Mouse (Mus musculus): ENCODE measurements at regions not wholly inside any gene's neighbourhood (a gene's known extent, or its start where the extent isn't known, plus 50 kb on each side); places are given as distances from the start of the nearest gene placed in this dataset.
A peak's percentile ranks its signal among the peaks of the same experiment; 100 is the strongest.

DNA sequence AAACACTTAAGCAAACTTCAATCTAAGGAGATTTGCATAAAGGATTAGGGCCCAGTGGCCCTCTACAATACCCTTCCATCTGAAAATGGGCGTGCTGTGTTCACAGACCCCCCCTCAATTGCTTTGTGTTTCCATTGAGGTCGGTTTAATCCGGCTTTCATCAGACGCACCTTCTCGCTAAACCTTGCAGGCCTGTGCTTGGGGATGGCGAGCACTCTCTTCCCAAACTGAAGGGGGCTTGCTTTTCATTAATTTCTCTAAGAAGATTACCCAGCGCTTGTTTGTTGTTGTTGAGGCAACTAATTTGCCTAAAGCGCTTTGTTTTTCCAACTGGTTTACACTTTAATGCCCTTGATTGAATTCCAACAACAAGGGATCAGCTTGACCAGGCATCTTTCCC is 268.8 kb upstream of the Irx3 start:
- DNase-seq (ENCODE audit: low spot score in 2 of 2) = no peak

DNA sequence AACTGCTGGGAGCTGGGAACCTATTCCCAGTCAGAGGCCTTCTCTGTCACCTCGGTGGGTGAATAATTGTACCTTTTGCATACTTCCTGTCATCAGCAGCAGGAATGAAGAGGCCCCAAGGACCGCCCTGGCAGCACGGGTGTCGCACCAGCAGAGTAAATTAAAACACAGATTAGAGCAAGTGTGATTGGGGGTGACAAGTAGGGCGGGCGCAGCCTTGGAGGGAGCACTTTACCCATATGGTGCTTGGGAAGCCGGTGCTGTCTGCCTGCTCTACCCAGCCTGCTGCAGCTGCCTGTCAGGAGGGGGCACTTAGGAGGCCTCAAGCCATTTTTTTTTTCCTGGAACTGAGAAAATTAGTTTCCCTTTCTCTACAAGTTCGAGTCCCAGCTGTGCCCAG is 264.6 kb upstream of the Irx3 start:
- no peak for DNase-seq (ENCODE audit: low spot score in 2 of 2)

DNA sequence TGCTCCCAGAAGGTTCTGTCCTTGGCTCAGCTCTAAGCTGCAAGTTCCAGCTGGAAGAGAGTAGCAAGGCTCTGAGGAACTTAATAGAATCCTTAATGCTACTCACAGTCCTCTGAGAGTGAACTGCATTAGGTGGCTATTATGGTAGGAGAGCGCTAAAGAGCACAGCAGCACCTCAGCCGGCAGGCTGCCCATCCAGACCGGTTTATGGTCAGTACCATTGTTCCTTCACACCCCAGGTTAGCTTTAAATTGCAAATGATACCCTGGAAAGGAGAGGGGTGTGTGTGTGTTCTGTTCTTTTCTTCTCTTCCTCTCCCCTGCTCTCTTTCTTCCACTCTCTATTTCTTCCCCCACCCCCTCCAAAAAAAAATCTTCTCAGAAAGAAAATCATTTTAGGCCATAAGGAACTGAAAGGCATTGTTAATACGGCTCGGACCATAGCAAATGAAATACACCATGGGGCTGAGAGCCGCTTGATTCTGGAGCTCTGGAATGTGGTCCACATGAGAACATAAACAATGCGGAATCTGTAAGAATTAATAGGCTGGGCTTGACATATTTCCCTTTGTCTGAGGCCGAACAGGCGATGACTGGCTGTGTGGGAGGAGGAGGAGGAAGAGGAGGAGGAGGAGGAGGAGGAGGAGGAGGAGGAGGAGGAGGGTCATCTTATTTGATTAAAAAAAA is 263.8 kb upstream of the Irx3 start:
- no peak for DNase-seq (ENCODE audit: low spot score in 2 of 2)

DNA sequence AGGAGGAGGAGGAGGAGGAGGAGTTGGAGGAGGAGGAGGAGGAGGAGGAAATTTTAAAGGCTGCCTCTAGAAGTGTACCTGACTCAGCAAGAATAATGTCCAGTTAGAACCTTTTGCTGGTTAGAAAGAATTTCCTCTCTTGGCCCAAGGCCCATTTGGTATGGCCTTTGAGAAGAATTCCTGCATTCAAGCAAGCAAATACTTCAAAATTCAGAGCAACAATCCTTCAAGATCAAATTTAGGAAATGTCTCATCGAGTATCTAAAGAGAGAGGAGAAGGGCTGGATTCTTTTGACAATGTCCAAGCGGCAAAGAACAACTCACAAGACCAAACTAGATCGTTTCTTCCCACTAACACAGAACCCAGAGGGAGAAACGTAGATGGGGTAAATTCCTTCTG is 263.1 kb upstream of the Irx3 start:
- DNase-seq (ENCODE audit: low spot score in 2 of 2) = no peak

DNA sequence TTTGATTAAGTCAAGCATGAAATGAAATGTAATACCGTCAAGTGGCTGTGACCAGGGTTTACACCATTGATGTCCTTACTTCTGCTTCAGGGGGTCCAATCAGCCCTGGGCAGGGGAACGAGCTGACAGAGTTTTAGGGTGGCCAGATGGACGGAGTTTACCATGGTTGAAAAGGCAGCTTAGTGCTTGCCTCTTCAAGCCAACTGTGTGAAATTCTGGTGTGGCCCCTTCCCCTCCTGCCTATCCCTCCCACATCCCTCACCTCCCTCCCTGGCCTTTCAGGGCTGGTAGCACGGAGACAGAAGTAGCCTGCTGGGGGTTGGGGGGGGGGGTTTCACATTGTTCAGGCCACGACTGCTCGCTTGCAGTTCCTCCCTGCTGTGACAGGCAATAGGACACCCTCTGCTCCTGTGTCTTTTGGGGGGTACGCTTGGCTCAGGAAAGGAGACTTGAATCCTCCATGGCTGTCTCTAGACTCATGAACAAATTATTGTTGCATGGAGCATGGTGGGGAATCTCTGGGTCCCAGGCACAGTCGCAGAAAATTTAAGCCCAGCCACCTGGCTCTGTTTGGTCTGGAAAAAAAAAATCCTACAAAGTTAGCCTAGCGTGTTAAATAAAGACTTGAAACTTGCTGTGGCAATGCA is 262.4 kb upstream of the Irx3 start:
- DNase-seq (ENCODE audit: low spot score in 2 of 2) = no peak

DNA sequence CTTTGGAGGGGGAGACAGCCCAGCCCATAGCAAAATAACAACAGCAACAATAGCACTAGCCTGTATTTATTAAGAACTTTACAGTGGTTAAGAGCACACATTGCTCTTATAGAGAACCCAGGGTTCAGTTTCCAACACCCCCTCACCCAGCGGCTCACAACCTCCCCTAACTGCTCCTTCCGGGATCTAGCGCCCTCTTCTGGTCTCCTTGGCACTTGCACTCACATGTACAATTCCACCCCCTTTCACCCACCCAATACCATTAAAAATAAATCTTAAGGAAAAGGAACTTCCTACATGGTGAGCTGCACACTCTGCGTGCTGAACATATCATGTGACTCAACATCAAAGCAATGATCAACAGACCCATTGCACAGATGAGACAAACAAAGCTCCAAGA is 261.5 kb upstream of the Irx3 start:
- peak in 1 of 2 experiments; percentile 16 for DNase-seq (ENCODE audit: low spot score in 2 of 2)

DNA sequence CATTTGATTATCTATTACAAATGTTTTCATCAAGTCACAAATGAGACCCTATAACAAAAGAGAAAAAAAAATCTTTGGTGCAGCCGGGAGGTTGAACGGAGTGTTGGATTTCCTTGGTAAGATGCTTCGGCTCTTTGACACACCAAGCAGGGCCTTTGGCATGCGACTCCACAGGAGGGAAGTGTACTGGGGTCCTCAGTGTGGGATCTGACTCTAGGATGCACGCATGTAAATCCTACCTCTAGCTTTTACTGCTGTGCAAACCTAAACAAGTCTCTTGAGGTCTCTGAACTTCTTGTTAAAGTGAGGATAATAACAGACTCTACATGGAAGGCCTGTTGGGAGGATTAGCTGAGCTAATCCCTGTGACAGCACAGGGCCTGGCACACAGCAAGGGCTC is 257.6 kb upstream of the Irx3 start:
- no peak for DNase-seq (ENCODE audit: low spot score in 2 of 2)

DNA sequence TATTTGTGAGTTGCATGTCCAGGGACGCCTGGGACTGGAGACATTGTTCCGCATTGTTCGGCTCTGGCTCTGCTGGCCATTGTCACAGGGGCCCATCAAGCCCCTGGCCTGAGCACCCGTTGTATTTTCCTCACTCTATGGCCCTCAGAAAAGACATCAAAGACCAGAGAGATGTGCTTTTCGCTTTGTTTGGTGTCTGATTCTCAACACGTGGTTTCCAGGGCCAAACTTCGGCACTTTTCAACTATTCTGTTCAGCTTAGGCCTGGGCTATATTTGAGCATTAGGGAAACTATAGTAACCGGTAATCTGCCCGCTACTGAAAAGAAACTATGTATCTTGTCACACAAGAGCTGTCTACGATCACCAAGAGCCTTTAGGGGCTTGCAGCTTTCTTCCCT is 257.1 kb upstream of the Irx3 start:
- no peak for DNase-seq (ENCODE audit: low spot score in 2 of 2)

DNA sequence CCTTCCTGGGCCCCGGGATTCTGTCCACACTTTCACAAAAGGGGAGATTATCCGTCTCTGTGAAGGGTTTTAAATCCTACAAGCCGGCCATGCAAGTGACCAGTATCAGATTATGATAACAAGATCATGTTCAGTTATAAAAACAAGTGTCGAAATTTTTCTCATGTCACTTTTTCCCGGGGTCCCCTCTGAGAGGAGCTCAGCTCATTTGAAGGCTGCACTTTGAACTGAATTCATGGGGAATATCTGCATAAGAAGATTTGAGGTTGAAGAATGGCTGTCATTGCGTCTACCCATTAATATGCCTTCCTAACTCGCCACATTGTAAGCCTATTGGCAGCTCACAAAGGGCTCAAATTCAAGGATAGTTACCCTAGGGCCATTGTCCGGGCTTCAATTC is 256.0 kb upstream of the Irx3 start:
- no peak for DNase-seq (ENCODE audit: low spot score in 2 of 2)

DNA sequence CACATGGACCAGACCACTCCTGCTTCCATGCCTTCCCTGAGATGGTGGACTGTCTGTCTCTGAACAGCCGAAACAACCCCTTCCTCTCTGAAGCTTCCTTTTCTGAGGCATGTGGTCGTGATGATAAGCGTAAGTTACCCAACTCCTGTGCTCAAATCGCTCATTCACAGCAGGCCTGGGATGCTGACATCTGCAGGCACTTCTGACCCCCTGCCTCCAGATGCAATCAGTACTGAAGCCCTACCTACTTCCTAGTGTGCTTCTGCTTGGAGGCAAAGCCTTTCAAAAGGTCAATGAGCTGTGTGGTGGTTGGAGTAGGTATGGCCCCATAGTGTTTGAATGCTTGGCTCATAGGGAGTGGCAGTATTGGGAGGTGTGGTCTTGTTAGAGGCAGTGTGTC is 253.7 kb upstream of the Irx3 start:
- DNase-seq (ENCODE audit: low spot score in 2 of 2) = no peak

DNA sequence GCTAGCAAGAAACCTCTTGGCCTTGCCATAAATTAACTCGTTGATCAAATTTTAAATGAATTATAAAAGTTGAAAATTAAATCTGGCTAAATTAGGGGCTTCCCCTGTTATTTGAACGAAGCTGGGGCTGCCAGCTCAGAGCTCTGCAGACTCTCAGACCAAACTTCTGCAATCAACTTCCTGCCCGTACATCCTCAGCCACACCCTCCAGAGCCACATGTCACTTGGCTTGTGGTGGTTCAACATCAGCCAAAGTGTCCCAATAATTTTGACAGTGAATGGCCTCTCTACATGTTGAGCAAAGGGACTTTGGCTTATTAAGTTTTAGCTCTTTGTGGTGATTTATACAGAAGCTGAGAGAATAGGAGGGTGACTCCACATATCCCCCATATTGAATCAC is 242.8 kb upstream of the Irx3 start:
- DNase-seq (ENCODE audit: low spot score in 2 of 2) = no peak

DNA sequence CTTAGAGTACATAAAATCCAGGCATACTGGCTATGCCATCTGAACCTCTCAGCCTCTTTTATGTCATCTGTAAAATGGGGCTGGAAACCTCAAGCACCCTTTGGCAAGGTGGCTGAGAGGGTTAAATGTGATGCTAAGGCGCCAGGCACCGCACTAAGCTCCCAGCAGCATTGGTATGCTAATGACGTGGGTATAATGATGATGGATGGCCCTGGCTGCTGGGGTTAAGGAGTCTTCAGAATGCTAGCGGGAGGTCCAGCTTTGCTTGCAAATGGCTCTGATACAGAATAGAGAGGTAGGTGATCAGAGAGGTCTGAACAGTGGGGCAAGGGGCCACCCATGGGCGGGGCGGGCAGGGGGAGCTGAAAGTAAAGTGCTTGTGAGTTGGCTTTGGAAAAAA is 241.1 kb upstream of the Irx3 start:
- DNase-seq (ENCODE audit: low spot score in 2 of 2) = no peak

DNA sequence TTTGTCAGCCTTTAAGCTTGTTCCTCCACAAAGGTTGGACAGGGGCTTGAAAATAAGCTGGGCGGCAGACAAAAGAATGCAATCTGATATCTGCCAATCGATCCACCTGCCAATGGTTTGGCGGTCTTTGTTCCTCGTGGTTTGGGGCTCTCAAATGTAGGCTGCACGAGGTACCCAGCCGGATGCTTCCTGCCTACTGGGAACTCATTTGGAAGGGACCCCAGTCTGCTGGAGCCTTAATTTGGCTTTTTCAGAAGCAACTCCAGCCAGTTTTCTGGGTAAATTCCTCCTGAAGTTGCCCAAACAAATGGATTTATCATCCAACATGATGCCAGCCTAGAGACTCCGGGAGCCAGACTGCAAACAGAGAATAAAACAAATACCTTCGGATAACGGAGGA is 228.1 kb upstream of the Irx3 start:
- DNase-seq (ENCODE audit: low spot score in 2 of 2) = no peak

DNA sequence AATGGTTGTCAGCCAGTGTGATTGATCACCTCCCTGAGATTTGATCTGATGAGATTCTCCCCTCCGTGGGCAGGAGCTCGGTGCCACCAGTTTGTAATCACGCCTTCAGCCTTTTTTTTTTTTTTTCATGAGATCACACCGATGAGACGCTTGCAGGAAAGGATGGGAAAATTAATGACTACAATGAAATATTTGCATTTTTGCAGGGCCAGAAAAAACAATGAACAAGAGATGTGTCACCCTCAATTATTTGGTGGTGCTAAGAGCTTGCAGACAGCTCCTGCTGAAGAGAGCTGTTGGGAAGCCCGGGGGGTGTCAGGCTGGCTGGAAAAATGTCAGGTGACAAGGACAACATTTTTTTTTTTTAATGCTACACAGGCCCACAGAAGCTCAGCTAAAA is 227.6 kb upstream of the Irx3 start:
- DNase-seq (ENCODE audit: low spot score in 2 of 2) = no peak

DNA sequence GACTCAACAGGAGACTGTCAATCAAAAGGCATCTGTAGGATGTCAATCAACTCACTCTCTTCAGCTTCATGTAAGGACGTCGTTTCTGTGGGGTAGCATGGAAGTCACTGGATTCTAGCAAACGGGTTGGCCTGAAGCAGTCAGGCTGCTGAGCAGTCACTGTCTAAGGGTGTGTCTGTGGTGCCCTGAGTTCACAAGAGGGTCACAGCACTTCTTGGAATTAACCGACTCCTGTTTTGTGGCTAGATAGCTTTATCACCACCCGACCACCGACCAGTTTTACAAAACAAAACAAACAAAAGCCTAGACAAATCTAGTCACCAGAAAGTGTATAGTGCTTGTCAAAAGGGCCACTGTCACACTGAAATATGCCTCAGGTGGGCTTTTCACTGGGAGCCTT is 226.4 kb upstream of the Irx3 start:
- no peak for DNase-seq (ENCODE audit: low spot score in 2 of 2)

DNA sequence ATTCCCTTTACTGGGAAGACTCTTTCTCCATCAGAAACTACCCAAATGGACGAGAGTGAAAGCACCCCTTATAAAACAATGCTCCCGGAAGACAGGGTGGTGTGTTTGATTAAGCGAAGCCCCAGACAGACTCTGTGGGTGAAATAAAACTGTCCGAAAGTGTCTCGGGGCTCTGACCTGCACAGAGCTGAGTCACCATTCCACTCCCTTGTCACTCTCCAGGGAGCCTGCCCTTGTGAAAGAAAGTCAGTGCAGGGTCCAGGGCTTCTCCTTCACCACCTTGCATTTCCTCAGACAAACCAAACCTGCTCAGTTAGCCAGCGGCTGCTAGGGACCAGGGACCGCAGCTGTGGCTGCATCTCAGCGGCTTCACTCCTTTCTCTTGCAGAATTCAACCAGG is 222.3 kb upstream of the Irx3 start:
- no peak for DNase-seq (ENCODE audit: low spot score in 2 of 2)

DNA sequence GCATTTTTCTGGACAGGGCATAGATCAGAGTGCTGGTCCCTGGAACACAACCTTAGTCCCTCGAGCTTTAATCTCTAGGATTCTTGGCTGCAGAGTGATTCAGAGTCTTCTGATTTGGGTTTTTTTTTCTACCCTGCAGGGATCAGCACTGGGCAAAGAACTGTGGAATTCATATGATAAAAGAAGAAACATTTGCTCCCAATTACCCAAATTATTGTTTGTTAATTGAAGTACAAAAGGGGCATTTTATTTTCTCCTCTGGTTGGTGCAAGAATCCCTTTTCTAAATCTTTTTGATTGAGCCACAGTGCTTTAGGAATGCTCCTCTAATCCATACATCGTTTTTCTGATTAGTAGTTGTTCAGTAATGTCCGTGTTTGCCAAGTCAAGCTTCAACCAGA is 219.7 kb upstream of the Irx3 start:
- DNase-seq (ENCODE audit: low spot score in 2 of 2) = no peak

DNA sequence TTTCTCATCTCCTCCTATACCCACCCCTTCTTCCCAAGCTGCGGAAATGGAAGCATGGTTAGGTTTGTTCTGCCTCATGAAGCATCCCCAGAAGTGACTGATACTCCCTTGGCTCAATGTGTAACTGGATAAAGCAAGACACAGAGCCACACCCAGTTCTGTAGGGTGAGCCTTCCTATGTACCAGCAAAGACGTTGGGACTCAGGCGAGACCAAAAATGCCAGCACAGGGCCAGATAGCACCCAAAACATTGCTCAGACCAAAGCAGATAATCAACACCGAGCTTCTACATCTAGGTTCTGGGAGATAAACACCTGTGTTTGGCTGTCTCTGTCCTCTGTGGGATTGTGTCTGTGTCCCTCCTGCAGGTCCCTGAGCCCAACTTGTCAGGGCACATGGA is 212.8 kb upstream of the Irx3 start:
- DNase-seq (ENCODE audit: low spot score in 2 of 2) = no peak

DNA sequence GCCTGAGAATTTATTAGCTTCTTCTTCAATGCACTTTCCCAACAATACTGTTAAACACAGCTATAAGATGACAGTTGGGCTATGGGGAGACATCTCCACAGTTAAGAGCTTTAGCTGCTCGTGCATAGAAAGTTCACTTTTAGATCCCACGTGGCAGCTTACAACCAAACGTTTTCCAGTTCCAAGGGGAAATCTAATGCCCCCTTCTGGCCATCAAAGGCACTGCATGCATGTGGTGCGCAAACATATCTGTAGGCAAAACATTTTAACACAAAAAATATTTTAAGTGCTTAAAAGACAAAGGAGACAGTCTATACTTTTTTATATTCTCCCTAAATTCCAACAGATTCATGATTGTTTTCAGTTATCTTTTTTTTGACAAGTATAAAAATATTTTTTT is 211.3 kb upstream of the Irx3 start:
- DNase-seq (ENCODE audit: low spot score in 2 of 2) = no peak

DNA sequence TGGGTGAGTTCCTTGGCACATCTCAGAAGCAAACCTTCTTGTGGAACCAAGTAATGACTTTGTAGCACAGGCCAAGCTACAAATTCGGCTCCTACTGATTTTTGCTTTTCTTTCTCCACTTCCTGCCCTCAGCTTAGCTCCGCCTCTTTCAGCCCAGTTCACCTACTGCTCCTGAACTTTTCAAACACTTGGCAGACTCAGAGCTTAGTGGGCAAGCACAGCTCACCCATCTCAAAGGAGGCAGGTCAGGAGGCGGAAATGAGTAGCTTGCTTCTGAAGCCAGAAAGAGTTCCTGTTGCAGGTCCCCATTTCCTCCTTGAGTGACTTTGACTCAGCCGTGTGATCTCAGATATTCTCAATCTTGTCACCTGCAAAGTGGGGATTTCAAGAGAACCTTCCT is 208.5 kb upstream of the Irx3 start:
- no peak for DNase-seq (ENCODE audit: low spot score in 2 of 2)

DNA sequence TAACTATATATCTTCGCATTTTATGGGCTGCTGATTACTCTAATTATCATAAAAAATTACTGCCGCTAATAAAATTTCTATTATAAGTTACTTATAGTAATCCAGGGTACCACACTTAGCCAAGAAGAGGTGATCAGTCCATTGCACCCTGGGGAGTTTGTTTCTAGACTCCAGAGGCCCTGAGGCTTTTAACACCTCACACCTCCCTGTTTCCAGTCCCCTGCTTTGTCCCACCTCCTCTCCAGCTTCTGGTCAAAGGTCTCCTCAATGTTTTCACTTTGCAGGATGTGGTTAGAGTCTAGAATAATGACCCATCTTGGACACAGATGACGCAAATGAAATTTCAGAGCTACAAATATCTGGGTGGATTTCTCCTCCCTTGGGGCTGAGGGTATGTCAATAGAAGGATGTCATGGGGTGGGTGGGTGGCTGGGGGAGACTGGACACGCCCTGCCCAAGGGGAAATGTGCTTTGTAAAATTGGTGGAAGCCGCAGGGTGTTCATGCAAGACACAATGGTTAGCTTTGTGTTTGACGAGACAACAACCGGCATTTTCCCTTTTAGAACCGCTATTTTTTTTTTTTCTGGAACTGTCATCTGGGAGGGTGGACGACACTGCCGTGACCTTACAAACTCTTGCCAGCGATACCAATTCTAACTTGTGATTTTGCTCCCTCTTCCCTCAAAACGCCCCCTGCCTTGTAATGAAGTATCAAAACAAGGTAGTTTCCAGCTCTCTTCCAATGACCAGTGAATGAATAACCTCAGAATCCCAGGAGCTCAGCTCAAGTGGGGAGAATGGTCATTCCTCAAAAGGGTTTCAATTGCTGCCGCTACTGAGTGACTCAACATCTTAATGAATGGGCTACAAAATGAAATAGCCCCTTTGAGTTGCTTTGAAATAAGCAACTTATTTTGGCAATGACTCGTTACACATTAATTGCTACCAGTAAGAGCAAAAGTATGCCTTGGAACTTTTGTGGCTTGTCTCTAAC is 207.0 kb upstream of the Irx3 start:
- no peak for DNase-seq (ENCODE audit: low spot score in 2 of 2)

DNA sequence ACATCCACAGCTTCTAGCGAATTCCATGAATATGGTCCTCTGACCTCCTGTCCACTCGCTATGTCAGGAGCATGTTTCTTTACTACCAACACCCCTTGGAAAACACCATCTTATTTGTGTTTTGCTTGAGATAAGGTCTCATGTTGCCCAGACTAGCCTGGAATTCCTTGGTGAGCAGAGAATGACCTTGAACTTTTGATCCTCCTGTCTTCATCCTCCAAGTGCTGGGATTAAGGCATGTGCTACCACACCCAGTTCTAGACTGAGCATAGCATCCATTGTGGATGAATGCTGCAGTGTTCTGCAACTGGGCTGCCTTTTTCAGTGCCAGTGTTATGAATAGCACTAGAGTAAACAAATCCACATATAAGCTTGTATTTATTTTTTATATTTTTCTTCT is 203.2 kb upstream of the Irx3 start:
- DNase-seq (ENCODE audit: low spot score in 2 of 2) = no peak

DNA sequence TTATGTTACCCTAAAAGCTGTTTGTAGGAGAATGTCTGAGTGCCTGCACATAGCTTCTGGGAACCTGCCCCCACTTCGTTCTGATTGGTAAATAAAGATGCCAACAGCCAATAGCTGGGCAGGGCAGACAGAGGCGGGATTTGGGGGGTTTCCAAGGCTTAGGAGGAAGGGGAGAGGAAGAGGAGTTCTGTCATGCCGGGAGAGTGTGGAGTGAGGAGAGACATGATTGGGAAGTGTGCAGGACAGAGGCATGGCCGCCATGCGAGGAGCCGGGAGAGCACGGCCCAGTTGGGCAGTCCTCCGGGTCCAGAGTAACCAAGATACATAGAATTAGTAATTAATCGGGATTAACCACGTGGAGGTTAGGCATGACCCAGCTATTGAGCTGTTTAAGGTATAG is 202.7 kb upstream of the Irx3 start:
- DNase-seq (ENCODE audit: low spot score in 2 of 2) = no peak
